Mouse (Mus musculus) spleen, embryonic (tissue): ENCODE measurements around the gene Tmub1.

Experiments
- CTCF ChIA-PET: fragments of 350-600 bp; sonication (Branson Sonifier 250); formaldehyde crosslinking; loops from one replicate; lab custom pipeline; 2022; lab: Charles Lee

Gene Tmub1

DNA sequence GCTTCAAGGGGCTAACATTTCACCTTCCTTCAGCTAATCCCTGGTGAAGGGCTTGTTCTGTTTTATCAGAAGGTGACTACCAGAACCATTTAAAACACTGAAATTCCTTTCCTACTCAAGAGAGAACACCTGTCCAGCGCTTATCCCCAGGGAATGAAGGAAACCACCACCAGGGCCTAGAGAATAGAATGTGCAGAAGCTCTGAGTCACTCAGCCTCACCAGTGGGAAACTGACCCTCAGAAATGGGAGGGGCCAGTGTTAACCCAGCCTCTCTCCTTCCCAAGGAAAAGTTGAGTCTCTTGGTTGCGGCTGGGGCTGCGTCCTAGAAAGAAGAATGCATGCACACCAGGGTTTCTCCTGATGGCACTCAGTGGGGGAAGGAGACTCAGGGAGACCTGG, 7.4 kb upstream of the Tmub1 start:
- CTCF ChIA-PET = no interaction called here

DNA sequence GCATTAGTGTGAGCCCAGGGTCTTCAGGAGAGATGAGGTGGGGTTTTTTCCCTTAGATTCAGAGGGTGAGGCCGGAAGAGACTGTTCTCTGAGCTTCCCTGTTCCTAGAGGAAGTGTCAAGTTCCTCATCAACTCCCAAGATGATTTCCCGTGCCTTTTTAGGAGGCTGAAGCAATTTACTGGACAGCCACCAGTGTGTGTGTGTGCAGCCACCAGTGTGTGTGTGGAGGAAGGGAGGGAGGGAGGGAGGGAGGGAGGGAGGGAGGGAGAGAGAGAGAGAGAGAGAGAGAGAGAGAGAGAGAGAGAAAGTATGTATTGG, 6.3 kb upstream of the Tmub1 start:
- CTCF ChIA-PET = interaction anchor here (0.6 kb wide), 1 partner anchor 40 kb away, joined by 3 read pairs; no protein-coding TSS in a partner anchor

DNA sequence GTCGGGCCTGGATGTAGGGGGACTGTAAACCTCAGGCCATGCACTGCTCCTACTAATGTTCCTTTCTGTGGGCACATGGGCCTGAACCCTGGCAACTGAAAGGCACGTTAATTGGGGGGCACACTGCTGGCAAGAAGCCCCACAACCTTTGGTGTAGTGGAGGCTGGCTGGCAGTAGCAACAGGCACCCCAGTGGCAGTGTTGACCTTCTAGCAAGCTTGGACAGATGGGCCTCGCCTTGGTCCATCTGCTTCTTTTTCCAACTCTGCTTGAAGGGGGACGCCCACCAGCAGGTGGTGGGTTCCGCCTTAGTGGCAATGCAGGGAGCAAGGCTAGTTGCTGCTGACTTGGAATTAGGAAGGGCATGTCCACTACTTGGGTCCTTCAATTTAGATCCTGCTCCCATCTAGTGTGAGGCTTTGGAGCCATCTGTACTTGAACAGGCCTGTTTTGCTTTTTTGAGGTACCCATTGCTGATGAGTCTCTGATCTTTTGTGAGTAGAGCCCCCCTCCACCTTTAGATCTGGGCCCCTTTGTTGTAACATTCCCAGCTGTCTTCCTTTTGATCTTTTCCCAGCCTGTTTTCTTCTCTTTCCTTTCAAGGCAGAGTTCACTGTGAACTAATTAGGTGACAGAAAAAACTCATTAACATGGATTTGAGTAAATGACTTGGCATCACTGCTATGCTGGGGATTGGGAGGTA, 5.8 kb upstream of the Tmub1 start:
- CTCF ChIA-PET = no interaction called here

DNA sequence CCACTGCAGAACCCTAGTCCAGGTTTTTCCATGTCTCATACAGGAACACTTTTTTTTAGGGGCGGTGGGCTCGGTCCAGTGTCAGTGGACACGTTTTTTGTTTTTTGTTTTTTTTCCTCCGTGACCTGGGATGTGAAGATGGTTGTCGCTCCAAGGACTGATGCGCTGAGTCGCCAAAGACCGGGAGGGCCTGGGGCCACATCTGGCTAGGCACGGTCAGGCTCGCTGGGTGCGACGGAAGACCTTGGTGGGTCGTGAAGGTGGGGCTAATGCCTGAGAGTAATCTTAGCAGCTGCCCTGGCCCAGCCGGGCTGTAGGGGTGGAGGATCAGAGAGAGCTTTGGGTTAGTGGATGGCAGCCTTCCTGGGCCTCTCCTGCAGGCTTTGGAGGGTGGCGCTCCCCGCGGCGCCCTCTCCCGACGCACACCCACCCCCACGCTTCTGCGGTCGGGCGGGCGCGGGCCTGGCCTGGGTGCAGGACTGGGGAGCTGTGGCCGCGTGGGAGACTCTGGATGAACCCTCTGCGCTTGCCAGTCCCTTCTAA, 5.1 kb upstream of the Tmub1 start:
- CTCF ChIA-PET = no interaction called here

DNA sequence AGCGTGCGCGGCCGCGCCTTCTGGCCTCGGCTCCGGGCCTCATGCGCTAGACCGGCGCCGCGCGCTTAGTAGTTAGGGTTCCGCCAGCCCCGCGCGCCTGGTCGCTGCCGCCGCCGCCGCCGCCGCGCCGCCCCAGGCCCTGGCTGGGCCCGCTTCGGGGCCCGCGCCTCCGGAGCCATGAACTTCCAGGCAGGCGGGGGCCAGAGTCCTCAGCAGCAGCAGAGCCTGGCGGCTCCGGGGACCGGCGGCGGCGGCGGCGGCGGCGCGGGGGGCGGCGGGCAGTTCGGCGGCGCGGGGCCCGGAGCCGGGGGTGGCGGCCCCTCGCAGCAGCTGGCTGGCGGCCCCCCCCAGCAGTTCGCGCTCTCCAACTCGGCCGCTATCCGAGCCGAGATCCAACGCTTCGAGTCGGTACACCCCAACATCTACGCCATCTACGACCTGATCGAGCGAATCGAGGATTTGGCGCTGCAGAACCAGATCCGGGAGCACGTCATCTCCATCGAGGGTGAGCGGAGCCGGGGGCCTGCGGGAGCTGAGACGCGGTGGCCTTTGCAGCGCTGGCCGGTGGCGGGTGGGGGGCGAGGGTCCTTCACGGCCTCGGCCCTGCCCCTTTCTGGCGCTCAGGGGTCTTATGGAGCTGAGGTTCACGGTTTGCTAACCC, 4.5 kb upstream of the Tmub1 start, which contains the start of gene Agap3:
Agap3 (plus strand) TSS at position 148 of the 661 bp plus-strand sequence.
- CTCF ChIA-PET = interaction anchor here (0.8 kb wide), 1 partner anchor 33 kb away, joined by 3 read pairs; no protein-coding TSS in a partner anchor

DNA sequence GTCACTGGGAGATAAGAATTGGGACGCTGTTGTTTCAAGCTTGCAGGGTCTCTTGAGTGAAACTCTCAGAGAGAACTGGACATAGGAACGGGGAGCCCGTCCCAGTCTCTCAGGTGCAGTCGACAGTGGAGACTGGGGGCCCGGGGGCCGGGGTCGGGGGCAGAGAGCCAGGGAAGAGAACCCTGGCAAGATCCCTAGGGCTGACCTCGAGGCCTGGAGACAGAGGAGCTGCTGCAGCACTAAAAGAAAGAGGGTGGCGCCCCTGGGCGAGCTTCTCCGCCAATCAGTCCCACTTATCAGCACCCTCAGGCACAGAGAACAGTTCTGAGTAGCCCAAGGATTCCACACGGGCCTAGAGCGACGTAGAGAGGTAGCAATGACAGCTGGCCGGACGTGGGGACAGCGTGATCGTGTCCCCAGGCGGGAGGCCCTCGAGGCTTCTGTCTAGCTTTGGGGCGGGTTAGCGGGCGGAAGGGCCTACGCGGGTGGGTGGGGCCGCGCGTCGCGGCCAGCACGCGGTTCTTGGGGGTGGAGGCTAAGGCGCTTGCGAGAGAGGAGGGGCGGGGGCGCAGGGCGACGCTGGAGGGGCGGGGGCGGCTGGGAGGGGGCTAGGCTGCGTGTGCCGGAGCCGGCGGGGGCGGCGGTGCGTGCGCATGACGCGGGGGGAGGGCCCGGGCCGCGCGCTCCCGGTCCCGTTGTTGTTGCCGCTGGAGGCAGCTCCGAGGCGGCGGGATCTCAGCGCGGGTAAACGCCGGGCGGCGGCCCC, 3.8 kb upstream of the Tmub1 start:
- CTCF ChIA-PET = interaction anchor here (0.7 to 0.8 kb wide), 2 partner anchors 13 to 34 kb away, joined by 3 read pairs; no protein-coding TSS in a partner anchor

DNA sequence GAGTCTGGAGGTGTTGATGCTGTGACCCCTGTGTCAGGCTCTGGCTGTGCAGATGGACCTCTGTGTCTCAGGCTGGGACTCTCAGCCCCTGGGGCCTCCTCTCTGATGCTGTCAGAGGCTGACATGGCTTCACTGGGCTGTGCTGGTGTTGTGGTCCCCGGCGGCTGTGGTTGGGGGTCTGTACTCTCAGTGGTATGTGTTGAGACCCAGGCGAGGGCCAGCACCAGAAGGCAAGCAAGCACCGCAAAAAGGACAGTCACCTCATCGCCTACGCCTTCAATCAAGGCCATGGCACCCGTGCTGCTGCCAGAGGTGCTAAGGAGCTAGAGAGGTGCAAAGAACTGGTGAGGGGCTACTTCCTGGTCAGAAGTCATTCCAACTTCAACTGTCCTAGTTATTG, 1.0 kb downstream of the Tmub1 start:
- CTCF ChIA-PET = interaction anchor here (0.5 to 1.6 kb wide), 2 partner anchors 21 to 508 kb away, joined by 3 to 5 read pairs; no protein-coding TSS in a partner anchor

DNA sequence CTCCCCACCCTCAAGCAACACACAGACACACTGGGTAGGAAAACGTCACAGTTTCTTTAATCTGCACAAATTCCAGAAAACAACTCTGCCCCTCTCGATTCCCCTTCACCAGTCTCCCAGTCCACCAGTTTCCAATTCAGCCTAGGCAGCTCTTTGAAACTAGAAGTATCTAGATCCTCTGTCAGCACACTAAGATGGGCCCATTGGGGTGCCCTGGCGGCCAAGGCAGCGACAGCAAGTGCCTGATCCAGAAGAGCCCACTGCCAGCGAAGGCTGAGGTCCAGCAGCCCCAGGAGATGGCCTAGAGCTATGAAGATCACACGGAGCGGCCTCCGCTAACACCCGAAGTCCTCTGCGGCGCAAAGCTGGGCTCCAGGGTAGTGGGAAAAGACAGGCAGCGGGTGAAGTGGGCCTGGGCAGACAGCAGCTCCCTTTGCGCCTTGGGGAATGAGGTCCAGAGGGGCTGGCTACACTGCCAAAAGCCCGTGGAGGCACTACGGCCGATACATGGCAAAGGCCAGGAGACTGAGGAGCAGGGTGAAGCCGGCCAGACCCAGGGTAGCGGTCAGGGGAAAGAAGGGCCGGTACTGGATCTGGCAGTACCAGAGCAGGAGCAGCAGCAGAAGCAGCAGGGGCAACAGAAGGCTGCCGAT, 2.1 kb downstream of the Tmub1 start:
- CTCF ChIA-PET = no interaction called here

DNA sequence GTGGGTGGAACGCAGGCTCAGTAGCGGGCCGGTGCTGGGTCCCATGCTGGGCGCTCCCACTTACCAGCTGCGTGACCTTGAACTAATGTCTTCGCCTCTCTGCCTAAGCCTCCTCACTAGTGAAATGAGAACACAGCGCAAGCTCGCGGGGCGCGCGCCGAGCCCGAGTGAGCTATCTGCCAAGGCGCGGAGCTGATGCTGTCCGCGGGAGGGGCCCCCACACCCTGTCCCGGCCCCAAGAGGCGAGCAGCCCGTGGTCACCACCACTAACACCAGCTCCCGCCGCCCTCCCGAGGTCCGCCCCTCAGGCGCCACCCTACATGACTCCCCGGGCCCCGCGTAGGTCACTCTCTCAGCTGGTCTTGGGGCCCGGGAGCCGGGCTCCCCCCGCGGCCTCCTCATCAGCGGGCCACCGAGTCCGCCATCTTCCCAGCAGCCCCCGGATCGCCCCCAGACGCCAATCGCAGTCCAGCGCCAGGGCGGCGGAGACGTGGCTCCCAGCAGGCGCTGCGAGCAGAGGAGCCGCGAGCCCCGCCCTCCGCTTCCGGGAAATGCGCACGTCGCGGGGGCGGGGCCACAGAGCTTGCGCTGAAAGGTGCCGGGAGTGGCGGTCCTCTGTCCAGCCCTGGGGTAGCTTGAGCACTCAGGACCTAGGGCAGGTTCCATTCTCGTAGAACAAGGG, 2.8 kb downstream of the Tmub1 start, which contains the start of gene Fastk:
Fastk (minus strand) TSS at position 542 of the 682 bp plus-strand sequence.
- CTCF ChIA-PET = no interaction called here

DNA sequence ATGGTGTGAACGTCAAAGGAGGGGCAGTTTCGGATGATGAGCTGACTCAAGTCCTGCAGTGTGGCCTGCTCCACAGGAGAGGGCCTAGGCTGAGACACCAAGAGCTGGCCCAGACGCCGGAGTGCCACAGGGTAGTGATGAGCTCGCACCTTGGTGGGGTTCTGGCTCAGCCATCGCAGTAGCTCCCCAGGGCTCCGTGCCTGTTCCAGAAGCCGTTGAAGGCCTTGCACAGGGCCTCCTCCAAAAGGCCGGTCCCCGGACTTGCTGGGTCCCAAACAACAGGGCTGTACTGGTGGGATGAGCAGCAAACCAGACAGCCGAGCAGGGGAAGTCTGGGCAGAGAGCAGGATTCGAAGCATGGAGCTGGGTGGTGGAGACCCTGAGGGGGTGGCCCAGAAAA, 3.7 kb downstream of the Tmub1 start:
- CTCF ChIA-PET = no interaction called here

DNA sequence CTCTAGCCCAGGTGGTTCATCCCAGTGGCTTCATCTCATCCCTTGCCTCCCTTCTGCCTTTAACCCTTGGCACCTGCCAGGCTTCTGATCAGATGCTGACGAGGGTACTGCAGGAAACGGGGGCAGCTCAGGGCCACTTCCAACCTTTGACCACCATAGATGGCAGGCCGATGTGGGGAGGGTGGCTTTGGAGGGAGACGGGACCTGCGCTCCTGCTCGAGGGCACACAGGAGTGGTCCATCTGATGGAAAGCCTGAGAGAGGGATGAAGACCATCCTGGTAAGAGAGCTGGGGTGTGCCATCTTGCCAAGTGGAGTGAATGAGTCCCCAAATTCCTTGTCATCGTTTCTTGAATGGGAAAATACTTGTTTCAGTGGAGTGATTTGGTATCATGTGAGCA, 4.5 kb downstream of the Tmub1 start:
- CTCF ChIA-PET = no interaction called here

DNA sequence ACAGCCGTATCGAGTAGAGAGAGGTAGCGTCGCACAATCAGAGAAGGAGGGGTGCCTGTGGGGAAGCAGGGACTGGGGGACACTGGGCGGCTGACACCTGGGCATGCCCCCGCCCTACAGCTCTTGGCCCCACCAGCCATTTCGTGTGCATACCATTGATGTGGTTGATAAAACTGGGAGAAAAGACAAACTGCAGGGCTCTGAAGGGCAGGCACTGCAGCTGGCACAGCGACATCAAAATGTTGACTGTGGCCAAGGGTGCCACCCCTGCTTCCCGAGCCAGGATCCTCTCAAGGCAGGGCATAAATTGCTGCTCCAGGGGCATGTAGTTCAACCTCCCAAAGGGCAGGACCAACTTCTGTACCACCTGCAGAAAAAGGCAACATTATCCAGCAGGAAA, 5.6 kb downstream of the Tmub1 start:
- CTCF ChIA-PET = no interaction called here

DNA sequence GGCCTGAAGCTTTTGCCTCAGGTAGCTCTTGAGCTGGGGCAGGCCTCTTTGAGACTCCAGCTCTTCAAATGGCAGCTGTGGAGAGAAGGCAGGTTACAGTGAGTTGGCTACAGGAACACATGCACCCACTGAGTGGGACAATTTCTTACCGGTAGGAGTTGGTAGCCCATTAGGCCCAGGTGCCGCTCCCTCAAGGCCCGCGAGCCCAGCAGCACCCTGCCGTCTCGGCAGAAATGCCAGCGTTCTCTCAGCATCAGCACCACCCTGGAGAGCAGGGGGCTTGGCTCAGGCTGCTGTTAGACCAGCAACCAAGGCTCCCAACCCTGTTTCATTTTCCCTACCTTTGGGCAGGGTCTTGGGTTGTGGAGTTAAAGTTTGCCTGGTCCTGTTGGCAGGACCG, 6.5 kb downstream of the Tmub1 start:
- CTCF ChIA-PET = no interaction called here

DNA sequence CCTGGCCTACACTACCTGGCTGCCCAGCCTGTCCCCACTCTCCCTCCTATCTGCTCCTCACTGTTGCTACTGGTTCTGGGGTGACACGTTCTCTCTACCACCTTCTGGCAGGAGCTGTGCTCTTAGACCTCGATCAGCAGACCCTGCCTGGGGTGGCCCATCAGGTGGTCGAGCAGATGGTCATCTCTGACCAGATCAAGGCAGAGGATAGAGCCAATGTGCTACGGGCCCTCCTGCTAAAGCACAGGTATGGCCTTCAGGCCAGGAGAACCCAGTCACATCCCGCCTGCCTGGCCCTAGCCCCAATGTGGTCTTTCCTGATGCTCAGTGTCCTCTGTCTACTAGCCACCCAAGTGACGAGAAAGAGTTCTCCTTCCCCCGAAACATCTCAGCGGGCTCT, 13.7 kb downstream of the Tmub1 start:
- CTCF ChIA-PET = interaction anchor here (0.6 kb wide), 1 partner anchor 14 kb away, joined by 3 read pairs; no protein-coding TSS in a partner anchor

DNA sequence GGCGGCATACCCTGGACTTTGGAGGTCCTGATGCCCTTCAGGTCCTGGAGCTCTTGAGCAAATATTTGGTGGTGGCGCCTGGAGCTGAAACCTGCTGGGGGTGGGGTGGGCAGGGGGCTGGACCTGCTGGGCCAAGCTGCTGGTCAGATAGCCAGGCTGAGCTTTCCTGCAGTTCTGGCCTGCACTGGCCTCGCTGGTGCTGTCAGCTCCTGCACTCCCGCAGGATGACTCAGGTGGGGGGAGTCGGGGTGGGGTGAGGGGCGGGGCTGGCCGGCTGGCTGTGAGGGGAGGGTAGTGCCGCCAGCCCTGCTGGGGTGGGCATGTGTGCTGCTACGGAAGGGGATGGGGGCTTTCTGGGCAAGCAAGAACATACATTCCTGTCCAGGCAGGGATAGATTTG, 19.1 kb downstream of the Tmub1 start:
- CTCF ChIA-PET = no interaction called here

DNA sequence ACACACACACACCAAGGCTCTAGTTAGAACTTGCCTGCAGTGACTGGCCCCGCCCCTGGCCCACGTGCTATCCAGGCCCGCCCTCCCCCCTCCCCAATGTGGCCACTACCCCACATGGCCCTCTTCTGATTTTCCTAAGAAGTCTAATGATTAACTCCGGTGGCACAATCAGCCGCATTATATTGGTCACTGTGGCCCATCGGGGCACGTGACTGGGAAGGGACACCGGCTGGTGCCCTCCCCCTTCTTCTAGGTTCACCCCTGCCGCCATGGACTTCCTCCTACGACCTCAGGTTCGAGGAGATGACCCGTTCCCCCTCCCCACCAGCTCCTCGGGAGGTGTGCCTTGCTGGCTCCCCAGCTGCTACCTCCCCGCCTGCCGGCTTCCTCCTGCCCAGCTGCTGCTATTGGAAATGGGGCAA, 19.7 kb downstream of the Tmub1 start:
- CTCF ChIA-PET = no interaction called here

DNA sequence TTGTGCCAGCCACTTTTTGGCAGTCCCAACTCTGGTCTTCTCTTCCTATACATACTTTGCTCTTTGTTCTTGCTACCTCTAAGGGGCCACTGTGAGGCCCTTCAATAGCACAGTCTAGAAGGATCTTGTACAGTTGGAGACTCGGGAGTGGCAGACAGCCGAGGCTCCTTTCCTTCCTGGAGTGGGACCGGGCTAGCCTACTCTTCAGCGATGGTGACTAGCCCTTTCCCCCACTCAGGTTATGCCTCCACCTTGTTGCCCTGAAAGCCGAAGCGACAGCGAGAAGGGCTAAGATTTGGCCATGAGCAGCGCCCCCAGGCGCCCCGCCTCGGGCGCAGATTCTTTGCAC, 20.4 kb downstream of the Tmub1 start:
- CTCF ChIA-PET = no interaction called here

DNA sequence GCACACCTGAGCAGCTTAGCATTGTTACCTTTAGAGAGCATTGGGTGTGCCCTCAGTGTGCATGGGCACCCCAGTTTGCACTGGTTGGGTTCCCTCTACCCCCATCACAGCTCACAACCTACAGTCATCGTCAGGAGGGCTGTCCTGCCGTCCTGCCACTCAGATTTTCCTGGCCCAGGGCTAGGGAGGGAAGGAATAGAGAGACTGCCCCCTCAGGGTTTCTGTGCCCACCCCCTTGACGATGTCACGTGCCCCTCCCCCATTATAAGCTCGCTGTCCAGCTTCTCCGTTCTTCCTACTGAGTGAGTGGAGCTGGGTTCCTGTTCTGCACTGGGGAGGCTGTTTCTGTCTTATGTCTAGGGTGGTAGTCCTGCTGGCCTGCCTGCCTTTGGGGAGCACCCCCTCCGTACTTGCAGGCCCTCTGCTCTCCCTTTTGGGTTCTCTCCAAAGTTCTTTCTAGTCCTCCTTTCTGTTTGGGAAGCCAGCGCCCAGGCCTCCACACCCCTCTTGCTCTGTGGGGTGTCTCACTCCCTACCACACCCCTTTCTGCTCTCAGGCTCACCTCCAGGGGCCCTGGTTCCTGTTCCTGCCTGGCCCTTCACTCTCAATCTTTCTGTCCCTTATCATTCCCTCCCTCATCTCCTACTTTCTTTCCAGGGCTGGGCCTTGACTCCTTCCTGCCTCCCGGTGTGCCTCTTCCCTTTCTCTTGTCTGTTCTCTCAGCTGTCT, 20.9 kb downstream of the Tmub1 start:
- CTCF ChIA-PET = interaction anchor here (0.5 kb wide), 1 partner anchor 49 kb away, joined by 3 read pairs; no protein-coding TSS in a partner anchor

DNA sequence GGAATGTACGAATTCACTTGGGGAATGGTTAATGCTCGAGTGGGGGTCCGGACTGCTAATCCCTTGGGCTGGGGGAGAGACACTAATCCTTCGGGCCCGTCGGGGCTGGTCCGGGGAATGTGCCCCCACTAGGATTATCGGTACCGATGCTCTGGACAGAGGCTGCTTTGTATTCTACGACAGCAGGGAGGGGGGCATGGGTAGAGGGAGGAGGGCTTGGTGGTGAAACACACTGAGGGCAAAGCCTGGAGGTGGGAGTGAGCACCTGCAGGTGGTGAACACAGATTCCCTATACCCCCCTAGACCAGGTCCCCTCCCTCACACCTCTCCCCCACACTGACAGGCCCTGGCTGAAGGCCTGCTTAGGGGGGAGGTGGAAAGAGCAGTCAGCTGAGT, 21.6 kb downstream of the Tmub1 start:
- CTCF ChIA-PET = interaction anchor here (0.5 to 0.7 kb wide), 2 partner anchors 22 to 50 kb away, joined by 3 read pairs; partner anchors contain the start of gene Tmub1
